Mouse (Mus musculus) yolk sac, embryonic 10.5 days (tissue): Measurements from ENCODE around the gene Adamtsl3.

ENCODE experiments used
- DNase-seq: peaks from one replicate; pipeline ENCODE4 v3.0.0-alpha.2; 2017; ENCODE audit warnings: low spot score

Gene Adamtsl3

GRCm38 (mm10) chr7:82648353-82649080, 313.0 kb downstream of the Adamtsl3 start, which contains the start of the genes Saxo2 and Efl1:
Saxo2 (minus strand) TSS chr7:82648528.
Efl1 (plus strand) TSS chr7:82648614.
- DNase-seq: peak; percentile 92

GRCm38 (mm10) chr7:82649081-82649445, 313.6 kb downstream of the Adamtsl3 start:
- DNase-seq: no peak
